Mouse (Mus musculus): ENCODE measurements around the gene Tfpi2.

Tfpi2 gene

GRCm38 (mm10) chr6:3967676-3968626, 20.8 kb downstream of the Tfpi2 start:
- DNase-seq (ENCODE audit: low read depth, low spot score) = no peak
- H3K27me3 ChIP-seq (ENCODE audit: control insufficient read depth, insufficient read depth, low read length, poor library complexity, severe bottlenecking) = no peaks in the 10 kb centered on the region
- H3K36me3 ChIP-seq (ENCODE audit: control insufficient read depth, insufficient read depth, low read length, poor library complexity, severe bottlenecking) = no peaks in the 10 kb centered on the region

GRCm38 (mm10) chr6:3954969-3955368, 33.8 kb downstream of the Tfpi2 start:
- no peaks in the 10 kb centered on the region for H3K27me3 ChIP-seq (ENCODE audit: control insufficient read depth, insufficient read depth, low read length, poor library complexity, severe bottlenecking)
- no peak for DNase-seq (ENCODE audit: low read depth, low spot score)
- H3K36me3 ChIP-seq (ENCODE audit: control insufficient read depth, insufficient read depth, low read length, poor library complexity, severe bottlenecking) = no peaks in the 10 kb centered on the region

- H3K36me3 ChIP-seq (ENCODE audit: control insufficient read depth, insufficient read depth, low read length, poor library complexity, severe bottlenecking) = no peaks in the 10 kb centered on the region
These were observed 52.5 kb downstream of the Tfpi2 start for GRCm38 (mm10) chr6:3936140-3936714.

GRCm38 (mm10) chr6:3935606-3936005, 53.1 kb downstream of the Tfpi2 start:
- Histone ChIP-seq H3K36me3 (ENCODE audit: control insufficient read depth, insufficient read depth, low read length, poor library complexity, severe bottlenecking) (no peaks in the 10 kb centered on the region), H3K27me3 (ENCODE audit: control insufficient read depth, insufficient read depth, low read length, poor library complexity, severe bottlenecking) (no peaks in the 10 kb centered on the region)
- DNase-seq (ENCODE audit: low read depth, low spot score) = no peak

More at GRCm38 (mm10) chr6:3936140-3936714, 52.5 kb downstream of the Tfpi2 start:
- DNase-seq (ENCODE audit: low read depth, low spot score) = no peak
- no peaks in the 10 kb centered on the region for H3K27me3 ChIP-seq (ENCODE audit: control insufficient read depth, insufficient read depth, low read length, poor library complexity, severe bottlenecking)

GRCm38 (mm10) chr6:3935048-3935447, 53.7 kb downstream of the Tfpi2 start:
- Histone ChIP-seq H3K27me3 (ENCODE audit: control insufficient read depth, insufficient read depth, low read length, poor library complexity, severe bottlenecking) (no peaks in the 10 kb centered on the region), H3K36me3 (ENCODE audit: control insufficient read depth, insufficient read depth, low read length, poor library complexity, severe bottlenecking) (no peaks in the 10 kb centered on the region)
- no peak for DNase-seq (ENCODE audit: low read depth, low spot score)

GRCm38 (mm10) chr6:3926140-3926539, 62.6 kb downstream of the Tfpi2 start:
- no peaks in the 10 kb centered on the region for H3K27me3 ChIP-seq (ENCODE audit: control insufficient read depth, insufficient read depth, low read length, poor library complexity, severe bottlenecking)
- DNase-seq (ENCODE audit: low read depth, low spot score) = no peak
- no peaks in the 10 kb centered on the region for H3K36me3 ChIP-seq (ENCODE audit: control insufficient read depth, insufficient read depth, low read length, poor library complexity, severe bottlenecking)

GRCm38 (mm10) chr6:3922870-3923269, 65.8 kb downstream of the Tfpi2 start:
- no peaks in the 10 kb centered on the region for H3K27me3 ChIP-seq (ENCODE audit: control insufficient read depth, insufficient read depth, low read length, poor library complexity, severe bottlenecking)
- no peaks in the 10 kb centered on the region for H3K36me3 ChIP-seq (ENCODE audit: control insufficient read depth, insufficient read depth, low read length, poor library complexity, severe bottlenecking)
- DNase-seq (ENCODE audit: low read depth, low spot score) = no peak

GRCm38 (mm10) chr6:3916015-3916414, 72.7 kb downstream of the Tfpi2 start:
- H3K27me3 ChIP-seq (ENCODE audit: control insufficient read depth, insufficient read depth, low read length, poor library complexity, severe bottlenecking) = no peaks in the 10 kb centered on the region
- DNase-seq (ENCODE audit: low read depth, low spot score) = no peak
- no peaks in the 10 kb centered on the region for H3K36me3 ChIP-seq (ENCODE audit: control insufficient read depth, insufficient read depth, low read length, poor library complexity, severe bottlenecking)
